13 mouse cellular contexts compared by ENCODE assay signal in the genomic region with DNA sequence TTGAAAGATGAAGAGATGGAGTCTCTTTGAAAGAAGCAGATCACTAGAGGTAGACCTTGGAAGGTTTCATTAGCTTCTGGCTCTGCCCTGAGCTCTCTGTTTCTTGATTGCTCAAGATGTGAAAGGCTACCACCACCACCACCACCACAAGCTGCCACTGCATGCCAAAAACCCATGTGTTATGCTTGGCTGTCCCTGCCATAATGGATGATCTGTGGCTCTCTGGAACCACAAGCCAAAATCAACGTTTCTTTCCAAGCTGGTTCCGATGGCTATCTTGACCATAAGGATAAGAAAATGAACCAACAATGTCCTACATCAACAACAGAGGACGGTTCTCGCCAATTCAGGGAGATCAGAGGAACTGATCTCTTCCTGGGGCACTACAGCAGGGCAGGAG.
"Had no signal": no experiment of that assay in that cellular context is flagged by ENCODE, and none has a peak within 500 bp of the region (broad histone marks: within the 10 kb centered on the region; RNA-seq: fewer than 3 reads in every experiment).

No protein-coding gene starts in this region.

- DNase-seq: gastrocnemius, adult 2 months; heart, adult 11 months; heart, adult 2 months; heart, postnatal 14 days; heart, postnatal 36 days; kidney, adult 11 months; kidney, adult 2 months; kidney, adult 9 months; kidney, postnatal 25 days; kidney, postnatal 4 days; liver; liver, embryonic 13.5 days; liver, postnatal 0 days had no signal
